Mouse (Mus musculus): ENCODE measurements at regions not wholly inside any gene's neighbourhood (a gene's known extent, or its start where the extent isn't known, plus 50 kb on each side); places are given as distances from the start of the nearest gene placed in this dataset.

- no peak for DNase-seq
Measured at GRCm38 (mm10) chr9:61047289-61047688, 252.9 kb downstream of the Uaca start.

- DNase-seq: no peak
Measured at GRCm38 (mm10) chr9:61048576-61048975, 254.2 kb downstream of the Uaca start.

DNA sequence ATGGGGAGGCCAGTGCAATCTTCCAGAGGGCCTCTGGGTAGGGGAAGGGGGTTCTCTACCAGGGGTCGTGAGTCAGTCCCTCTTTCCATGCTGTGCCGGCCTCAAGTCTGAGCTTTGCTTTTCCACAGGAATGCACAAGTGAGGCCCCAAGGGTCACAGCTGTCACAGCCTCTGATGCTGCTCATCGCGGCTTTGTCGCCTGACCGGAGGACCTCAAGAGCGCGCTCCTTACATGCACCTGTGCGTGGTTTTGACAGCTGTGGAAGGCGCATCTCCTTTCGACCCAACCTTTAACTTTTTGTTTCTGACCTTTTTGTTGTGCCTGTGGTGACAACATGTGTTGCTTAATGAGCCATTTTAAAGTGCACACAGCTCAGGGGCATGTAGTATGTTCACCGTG lies 258.3 kb downstream of the Uaca start:
- no peak for DNase-seq

GRCm38 (mm10) chr9:61054427-61054826 lies 260.1 kb downstream of the Uaca start:
- peak; percentile 60 for DNase-seq

DNA sequence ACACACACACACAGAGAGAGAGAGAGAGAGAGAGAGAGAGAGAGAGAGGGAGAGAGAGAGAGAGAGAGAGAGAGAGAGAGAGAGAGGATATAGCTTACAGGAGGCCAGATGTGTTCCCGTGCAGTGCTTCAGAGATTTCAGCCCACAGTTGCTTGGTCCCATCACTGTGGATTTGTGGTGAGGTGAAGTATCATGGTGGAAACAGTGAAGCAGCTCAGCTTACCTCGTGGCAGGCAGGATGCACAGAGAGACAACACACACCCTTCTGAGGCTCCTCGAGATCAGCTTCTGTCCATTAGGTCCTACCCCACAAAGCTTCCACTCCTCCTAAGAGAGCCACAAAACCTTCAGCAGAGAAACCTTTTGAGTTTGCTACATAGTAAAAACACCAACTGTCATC lies 261.1 kb downstream of the Uaca start:
- no peak for DNase-seq

DNA sequence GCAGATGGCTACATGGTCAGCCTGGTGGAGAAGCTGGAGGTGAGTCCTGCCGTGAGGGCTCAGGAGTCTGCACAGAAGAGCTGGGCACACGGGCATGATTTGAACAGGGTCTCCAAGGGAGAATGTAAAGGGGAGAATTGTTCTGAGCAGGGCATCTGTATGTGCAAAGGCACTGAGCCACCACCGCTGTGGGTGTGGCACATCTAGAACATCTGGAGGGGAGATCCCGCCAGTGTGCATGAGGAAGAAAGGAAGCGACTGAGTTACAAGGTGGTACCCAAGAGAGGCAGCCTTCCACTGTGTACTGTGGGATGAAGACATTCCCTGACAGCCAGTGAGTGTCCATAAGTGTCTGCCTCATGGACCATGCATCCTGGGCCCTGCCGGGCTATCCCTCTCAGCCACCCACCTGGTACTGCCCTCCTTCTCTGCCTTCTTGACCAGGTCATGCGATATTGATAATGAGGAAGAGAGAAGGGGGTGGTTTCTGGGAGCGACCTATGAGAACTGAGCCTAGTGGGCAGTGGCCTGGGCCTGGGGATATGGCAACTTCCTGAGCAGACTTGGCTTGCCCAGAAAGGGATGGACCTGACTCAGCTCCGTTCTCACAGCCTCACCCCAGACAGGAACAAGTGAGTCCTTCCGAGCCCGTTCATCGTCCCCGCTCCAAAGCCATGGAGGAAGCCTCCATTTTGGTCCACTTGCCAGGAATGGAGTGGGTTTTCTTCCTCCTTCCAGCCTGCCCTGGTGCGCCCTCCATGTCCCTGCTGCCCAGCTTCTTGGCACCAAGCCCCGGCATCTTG lies 261.8 kb downstream of the Uaca start:
- DNase-seq: no peak

GRCm38 (mm10) chr9:61056731-61057270 lies 262.5 kb downstream of the Uaca start:
- peak; percentile 50 for DNase-seq

GRCm38 (mm10) chr9:61059225-61059624 lies 264.9 kb downstream of the Uaca start:
- DNase-seq: no peak

GRCm38 (mm10) chr9:61060958-61061357 lies 266.6 kb downstream of the Uaca start:
- no peak for DNase-seq

DNA sequence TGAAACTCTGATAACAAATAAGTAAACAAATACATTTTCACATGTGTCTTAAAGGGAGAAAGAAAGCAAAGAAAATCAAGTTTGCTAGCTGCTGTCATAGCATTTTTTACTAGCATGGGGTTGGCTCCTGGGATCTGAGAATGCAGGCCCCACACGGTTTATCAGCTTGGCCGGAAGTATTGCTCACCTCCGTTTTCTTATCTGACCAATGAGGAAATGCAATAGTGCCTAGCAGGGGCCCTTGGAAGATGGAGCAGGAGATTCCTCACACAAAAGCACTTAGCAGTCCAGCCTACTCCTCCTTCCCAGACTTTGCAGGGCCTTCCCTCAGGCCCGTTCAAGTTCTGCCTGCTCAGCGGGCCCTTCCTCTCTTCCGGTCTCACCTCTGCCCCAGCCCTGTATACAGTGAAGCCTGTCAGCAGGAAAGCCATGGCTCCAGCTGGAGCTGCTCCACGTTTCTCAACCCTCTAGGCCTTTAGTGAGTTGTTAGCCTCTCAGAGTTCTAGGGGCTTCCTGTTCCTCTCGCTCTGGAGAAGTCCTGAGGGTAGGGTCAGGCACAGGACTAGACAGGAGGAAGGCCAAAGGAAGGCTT lies 270.5 kb downstream of the Uaca start:
- no peak for DNase-seq

DNA sequence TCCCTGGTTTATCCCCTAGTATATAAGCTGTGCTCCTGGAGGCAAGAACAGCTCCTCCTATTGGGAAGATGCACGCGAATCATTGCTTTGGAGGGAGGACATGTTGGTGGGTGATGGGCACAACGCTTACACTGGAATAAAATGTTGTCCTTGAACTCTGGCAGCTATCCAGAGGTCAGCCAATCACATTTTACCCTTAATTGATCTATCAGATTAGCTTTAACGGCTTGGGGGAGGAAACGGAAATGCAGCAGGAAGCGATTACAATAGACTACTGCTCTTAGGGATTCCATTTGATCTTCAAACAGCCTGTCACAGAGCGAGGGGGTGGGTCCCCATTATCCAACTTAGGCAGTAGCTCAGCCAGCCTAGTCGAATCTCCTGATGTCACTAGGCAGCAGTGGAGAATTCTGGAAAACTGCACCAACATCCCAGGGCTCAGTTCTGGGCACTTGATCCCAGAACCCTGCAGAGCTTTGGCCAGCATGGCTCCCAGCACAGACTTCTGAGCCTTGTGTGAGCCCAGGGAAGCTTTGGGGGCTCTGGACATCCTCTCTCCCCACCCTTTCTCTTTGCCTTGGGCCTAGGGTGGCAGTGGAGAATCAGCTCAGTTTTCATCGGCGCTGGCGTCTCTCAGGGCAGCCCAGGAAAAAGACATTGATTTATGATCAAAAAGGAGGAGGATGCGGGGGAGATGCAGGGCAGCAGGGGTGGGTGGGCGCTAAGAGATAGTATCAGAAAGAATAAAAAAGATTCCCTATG lies 275.4 kb downstream of the Uaca start:
- DNase-seq: no peak

DNA sequence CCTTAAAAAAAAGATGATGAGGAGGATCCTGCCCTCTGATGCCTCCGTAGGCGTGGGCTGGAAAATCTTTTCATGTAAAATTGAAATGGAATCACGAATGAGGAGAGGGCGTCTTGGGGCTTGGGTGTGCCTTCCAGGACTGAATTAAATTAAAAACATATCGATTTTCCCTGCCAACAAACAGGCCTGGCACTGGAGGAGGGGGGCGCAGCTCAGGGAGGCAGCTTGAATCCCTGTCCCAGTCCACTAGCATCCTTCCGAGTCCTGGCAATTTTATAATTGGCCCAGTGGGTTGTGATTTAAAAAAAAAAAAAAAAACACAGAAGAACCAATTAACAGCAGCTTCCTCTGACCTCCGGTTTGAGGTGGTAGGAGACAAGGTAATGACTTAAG lies 276.0 kb downstream of the Uaca start:
- no peak for DNase-seq

DNA sequence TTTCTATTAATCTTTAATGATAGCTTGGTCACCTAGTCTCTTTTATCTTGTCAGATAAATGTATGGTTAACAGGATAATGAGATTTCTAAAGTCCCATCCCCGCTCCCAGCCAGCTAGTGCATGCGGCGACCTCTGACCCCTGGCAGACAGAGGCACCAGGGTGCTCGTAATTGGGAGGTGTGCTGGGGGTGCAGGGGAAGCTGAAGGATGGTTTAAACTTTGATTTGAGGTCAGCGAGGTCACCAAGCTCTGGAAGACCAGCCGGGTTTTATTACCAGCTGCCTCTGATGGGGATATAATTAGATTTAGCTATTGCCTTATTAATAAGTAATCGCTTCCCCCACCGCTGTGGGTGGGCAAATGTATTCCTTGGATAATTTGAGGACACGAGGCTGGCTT lies 276.5 kb downstream of the Uaca start:
- no peak for DNase-seq

GRCm38 (mm10) chr9:61073482-61073881 lies 279.1 kb downstream of the Uaca start:
- no peak for DNase-seq

DNA sequence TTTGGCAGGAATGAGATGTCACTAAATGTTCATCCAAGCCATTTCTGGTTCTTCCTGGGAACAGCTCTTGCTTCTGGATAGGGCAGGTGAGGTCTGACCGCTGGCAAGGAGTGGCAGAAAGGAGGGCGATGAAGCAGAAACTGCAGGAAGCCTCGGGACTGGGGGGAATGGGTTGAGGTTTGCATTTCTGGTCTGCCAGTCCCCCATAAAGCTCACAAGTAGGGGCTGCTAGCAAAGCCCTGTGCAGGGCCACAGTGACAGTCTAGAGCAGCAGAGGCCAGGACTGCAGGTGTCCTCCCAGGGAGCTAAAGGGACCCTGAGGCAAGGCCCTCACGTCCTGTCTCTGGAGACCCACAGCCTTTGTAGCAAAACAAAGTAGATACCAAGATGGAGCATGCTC lies 280.7 kb downstream of the Uaca start:
- no peak for DNase-seq

- DNase-seq: no peak
Measured at GRCm38 (mm10) chr9:61077181-61077580, 282.8 kb downstream of the Uaca start.

DNA sequence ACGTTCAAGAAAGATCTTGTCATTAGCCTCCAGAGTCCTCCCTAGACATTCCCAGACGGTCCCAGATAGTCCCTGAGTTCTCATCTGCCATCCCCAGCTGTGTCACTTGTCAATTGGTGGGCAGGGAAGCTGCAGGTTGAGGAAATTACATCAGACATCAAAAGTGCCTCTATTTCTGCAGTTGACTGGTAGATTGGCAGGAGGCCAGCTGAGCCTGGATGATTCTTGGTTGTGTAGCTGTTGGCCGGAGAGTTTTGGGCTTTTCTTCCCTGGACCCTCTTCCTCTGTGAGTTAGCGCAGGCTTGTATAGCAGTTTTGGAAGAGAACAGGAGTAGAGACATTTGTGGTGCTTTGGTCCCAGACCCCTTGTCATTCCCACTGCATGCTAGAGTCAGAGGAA lies 283.5 kb downstream of the Uaca start:
- no peak for DNase-seq

DNA sequence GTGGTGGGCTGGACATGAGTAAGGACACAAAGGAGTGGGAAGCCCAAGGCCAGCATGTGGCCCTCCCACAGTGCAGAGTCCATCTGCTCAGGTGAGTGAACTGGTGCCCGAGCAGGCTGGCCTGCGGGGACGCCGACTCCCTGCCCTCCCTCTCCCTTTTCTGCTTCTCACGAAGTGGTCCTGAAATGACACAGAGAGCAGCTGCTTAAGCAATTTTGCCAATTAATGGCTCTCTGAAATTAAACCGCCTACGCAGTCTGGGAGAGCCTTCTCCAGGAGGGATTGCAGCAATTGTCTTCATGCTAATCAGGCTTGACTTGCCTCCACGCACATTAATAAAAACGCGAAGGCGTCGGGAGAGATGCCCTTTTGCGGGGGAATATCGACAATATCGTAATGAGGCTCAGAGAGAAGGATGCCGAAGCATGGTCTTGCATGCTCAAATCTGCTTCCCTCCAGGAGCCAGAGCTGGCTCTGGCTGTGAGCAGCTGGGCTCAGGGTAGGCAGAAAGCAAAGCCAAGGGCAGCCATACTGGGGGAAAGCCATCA lies 287.2 kb downstream of the Uaca start:
- no peak for DNase-seq

GRCm38 (mm10) chr9:61084655-61085230 lies 287.4 kb upstream of the Tle3 start:
- no peak for DNase-seq

DNA sequence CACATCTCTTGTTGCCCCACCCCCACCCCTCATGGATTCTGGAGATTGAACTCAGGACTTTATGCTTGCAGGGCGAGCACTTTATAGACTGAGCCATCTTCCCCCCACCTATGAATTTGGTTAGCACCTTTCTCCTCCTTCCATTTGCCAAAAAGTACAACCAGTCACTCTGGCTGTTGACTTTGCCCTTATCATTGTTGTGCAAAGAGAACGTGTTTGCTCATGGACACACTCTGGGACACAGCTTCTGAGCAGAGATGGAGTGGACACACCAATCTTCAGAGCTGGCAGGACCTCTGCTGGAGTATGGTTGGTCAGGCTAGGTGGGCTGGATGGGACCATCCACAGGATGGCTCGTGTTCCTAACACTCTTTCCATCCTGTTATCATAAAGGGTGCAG lies 285.1 kb upstream of the Tle3 start:
- no peak for DNase-seq

DNA sequence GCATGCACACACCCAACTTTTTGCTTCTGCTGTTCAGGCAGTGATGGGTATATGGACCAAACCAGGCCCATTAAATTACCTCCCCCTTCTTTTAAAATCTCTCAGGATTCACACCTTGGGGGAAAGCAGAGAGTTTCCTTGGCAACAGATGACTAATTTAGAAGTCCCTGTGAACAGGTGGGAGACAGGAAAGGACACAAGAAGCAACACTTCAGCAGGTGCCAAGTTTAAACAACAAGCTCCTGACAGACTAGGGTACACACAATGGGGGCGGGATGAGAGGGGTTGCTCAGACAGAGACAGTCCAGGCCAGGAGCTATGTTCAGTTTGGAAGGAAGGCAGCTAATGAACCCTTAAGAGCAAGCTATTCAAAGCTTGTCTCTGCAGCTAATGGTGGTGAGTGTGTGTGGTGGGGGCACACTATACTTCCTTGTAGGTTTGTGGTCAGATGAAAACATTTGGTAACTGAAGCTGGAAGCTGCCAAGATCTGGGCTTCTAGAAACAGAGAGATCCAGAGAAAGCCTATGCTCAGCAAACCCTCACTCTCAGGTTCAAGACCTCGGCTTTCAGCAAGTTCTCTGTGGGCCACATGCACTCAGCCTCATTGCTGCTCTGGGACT lies 283.0 kb upstream of the Tle3 start:
- no peak for DNase-seq

- DNase-seq: no peak
Measured at GRCm38 (mm10) chr9:61091036-61091435, 281.1 kb upstream of the Tle3 start.

Measured in liver (tissue).